Mouse (Mus musculus): ENCODE data around the gene Npnt. TPM values are rescaled to one million over a fixed set of nuclear protein-coding genes. Genes with fewer than 3 reads are reported as not detected.

Gene Npnt
- polyA plus RNA-seq, 1 experiment from 2014 or later = 21.8 TPM

- H3K4me3 ChIP-seq (ENCODE audit: control insufficient read depth in 1 of 2, insufficient read depth in 1 of 2, low read depth in 1 of 2, low read length in 2 of 2) = no peak overlapping the region
- peaks cover 37% of the 10 kb centered on the region for H3K36me3 ChIP-seq (ENCODE audit: control insufficient read depth, insufficient read depth, low read length)
- H3K27ac ChIP-seq (replicated peaks in 1 of 2; ENCODE audit: control insufficient read depth in 1 of 2, insufficient read depth in 1 of 2, low read depth in 2 of 2, low read length in 2 of 2) = no peak overlapping the region
- H3K4me2 ChIP-seq (ENCODE audit: low read length) = no peak overlapping the region
- WGBS = 93% methylated on average over 8 of the region's 8 CpGs
- no peak overlapping the region for H3K9ac ChIP-seq (ENCODE audit: low read length)
- no peaks in the 10 kb centered on the region for H3K9me3 ChIP-seq (ENCODE audit: control insufficient read depth, low read length)
- H3K4me1 ChIP-seq (ENCODE audit: control insufficient read depth in 2 of 2, insufficient read depth in 2 of 2, low read length in 2 of 2) = peaks cover 4 to 5% of the 10 kb centered on the region in 2 experiments; a peak in 3 of 4 replicates
- no peaks in the 10 kb centered on the region for H3K27me3 ChIP-seq (ENCODE audit: control insufficient read depth, insufficient read depth, low read length)
- no peak for ATAC-seq (ENCODE audit: insufficient number of reproducible peaks, insufficient read depth, low FRiP score, low read depth)
Observed at GRCm38 (mm10) chr3:132839516-132839915, 110.6 kb downstream of the Npnt start.

GRCm38 (mm10) chr3:132838656-132839417 lies 111.3 kb downstream of the Npnt start:
- Histone ChIP-seq H3K4me2 (ENCODE audit: low read length) (no peak overlapping the region), H3K36me3 (ENCODE audit: control insufficient read depth, insufficient read depth, low read length) (peaks cover 41% of the 10 kb centered on the region), H3K9me3 (ENCODE audit: control insufficient read depth, low read length) (no peaks in the 10 kb centered on the region), H3K4me3 (ENCODE audit: control insufficient read depth in 1 of 2, insufficient read depth in 1 of 2, low read depth in 1 of 2, low read length in 2 of 2) (no peak overlapping the region), H3K27me3 (ENCODE audit: control insufficient read depth, insufficient read depth, low read length) (no peaks in the 10 kb centered on the region), H3K27ac (replicated peaks in 1 of 2; ENCODE audit: control insufficient read depth in 1 of 2, insufficient read depth in 1 of 2, low read depth in 2 of 2, low read length in 2 of 2) (no peak overlapping the region), H3K4me1 (ENCODE audit: control insufficient read depth in 2 of 2, insufficient read depth in 2 of 2, low read length in 2 of 2) (peaks cover 4 to 5% of the 10 kb centered on the region in 2 experiments; a peak in 3 of 4 replicates), H3K9ac (ENCODE audit: low read length) (no peak overlapping the region)
- WGBS = 88% methylated on average over 15 of the region's 15 CpGs
- no peak for ATAC-seq (ENCODE audit: insufficient number of reproducible peaks, insufficient read depth, low FRiP score, low read depth)

- no peak overlapping the region for H3K9ac ChIP-seq (ENCODE audit: low read length)
Observed at GRCm38 (mm10) chr3:132837134-132837533, 113.0 kb downstream of the Npnt start.

GRCm38 (mm10) chr3:132835118-132835794 lies 114.8 kb downstream of the Npnt start:
- Histone ChIP-seq H3K4me3 (ENCODE audit: control insufficient read depth in 1 of 2, insufficient read depth in 1 of 2, low read depth in 1 of 2, low read length in 2 of 2) (no peak overlapping the region), H3K9ac (ENCODE audit: low read length) (no peak overlapping the region), H3K27me3 (ENCODE audit: control insufficient read depth, insufficient read depth, low read length) (no peaks in the 10 kb centered on the region), H3K27ac (replicated peaks in 1 of 2; ENCODE audit: control insufficient read depth in 1 of 2, insufficient read depth in 1 of 2, low read depth in 2 of 2, low read length in 2 of 2) (no peak overlapping the region), H3K36me3 (ENCODE audit: control insufficient read depth, insufficient read depth, low read length) (peaks cover 30% of the 10 kb centered on the region), H3K9me3 (ENCODE audit: control insufficient read depth, low read length) (no peaks in the 10 kb centered on the region), H3K4me2 (ENCODE audit: low read length) (no peak overlapping the region), H3K4me1 (ENCODE audit: control insufficient read depth in 2 of 2, insufficient read depth in 2 of 2, low read length in 2 of 2) (peaks cover 9 to 15% of the 10 kb centered on the region in 2 experiments)
- WGBS = 53% methylated on average over 6 of the region's 6 CpGs
- ATAC-seq (ENCODE audit: insufficient number of reproducible peaks, insufficient read depth, low FRiP score, low read depth) = no peak

More at GRCm38 (mm10) chr3:132837134-132837533, 113.0 kb downstream of the Npnt start:
- peaks cover 4 to 5% of the 10 kb centered on the region in 2 experiments; a peak in 3 of 4 replicates for H3K4me1 ChIP-seq (ENCODE audit: control insufficient read depth in 2 of 2, insufficient read depth in 2 of 2, low read length in 2 of 2)
- ATAC-seq (ENCODE audit: insufficient number of reproducible peaks, insufficient read depth, low FRiP score, low read depth) = no peak
- whole genome bisulfite sequencing = 79% methylated on average over 4 of the region's 4 CpGs
- H3K27me3 ChIP-seq (ENCODE audit: control insufficient read depth, insufficient read depth, low read length) = no peaks in the 10 kb centered on the region
- H3K9me3 ChIP-seq (ENCODE audit: control insufficient read depth, low read length) = no peaks in the 10 kb centered on the region
- H3K4me3 ChIP-seq (ENCODE audit: control insufficient read depth in 1 of 2, insufficient read depth in 1 of 2, low read depth in 1 of 2, low read length in 2 of 2) = no peak overlapping the region
- H3K27ac ChIP-seq (replicated peaks in 1 of 2; ENCODE audit: control insufficient read depth in 1 of 2, insufficient read depth in 1 of 2, low read depth in 2 of 2, low read length in 2 of 2) = no peak overlapping the region
- peaks cover 41% of the 10 kb centered on the region for H3K36me3 ChIP-seq (ENCODE audit: control insufficient read depth, insufficient read depth, low read length)
- H3K4me2 ChIP-seq (ENCODE audit: low read length) = no peak overlapping the region

Other genes starting within 250 kb of the Npnt start
- 10.6 and 11.9 TPM in 2 replicates for gene Ints12, start 141.5 kb upstream of the Npnt start, polyA plus RNA-seq (2014; fragmentation: Nextera tagmentation; extraction: Ambion mirVana)
- 4.1 and 4.9 TPM in 2 replicates for gene Gstcd, start 141.7 kb upstream of the Npnt start, polyA plus RNA-seq (2014; fragmentation: Nextera tagmentation; extraction: Ambion mirVana)

Measured in heart, embryonic 14.5 days (tissue).